Mouse (Mus musculus) G1E-ER4 (cell line): ENCODE measurements around the gene Cideb. TPM values are rescaled to one million over a fixed set of nuclear protein-coding genes. Genes with fewer than 3 reads are reported as not detected.

Experiments
- GATA1 ChIP-seq: IDR thresholded peaks from one replicate; pipeline ENCODE4 v1.8.0; 2012; ENCODE audit warnings: low read length, inconsistent platforms
- polyA plus RNA-seq: library from polyadenylated mRNA; stranded (reverse); fragments of >175 nt; gene quantifications from 2 replicates; pipeline ENCODE4 v1.2.3, GENCODE M21; 2012

The Cideb gene
- polyA plus RNA-seq, 1 experiment = not detected

DNA sequence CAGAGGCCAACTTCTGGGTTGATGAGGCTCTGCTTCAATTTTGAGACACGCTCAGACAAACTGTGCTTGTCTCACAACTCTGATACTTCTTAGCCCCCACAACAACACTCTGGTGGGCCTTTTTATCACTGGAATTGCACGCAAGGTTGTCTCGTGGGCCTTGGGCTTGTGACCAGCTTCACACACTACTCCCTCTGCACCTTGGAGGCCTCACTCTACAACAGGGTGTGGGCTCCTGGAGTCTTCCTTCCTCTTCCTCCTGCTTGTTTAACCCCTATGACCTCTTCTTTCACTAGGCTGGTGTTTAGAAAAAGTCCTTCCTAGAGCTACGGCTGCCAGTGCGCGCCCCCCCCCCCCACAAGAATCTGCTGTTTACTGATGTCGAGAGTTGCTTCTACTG lies 18.5 kb upstream of the Cideb start:
- no peak for TF ChIP-seq GATA1

DNA sequence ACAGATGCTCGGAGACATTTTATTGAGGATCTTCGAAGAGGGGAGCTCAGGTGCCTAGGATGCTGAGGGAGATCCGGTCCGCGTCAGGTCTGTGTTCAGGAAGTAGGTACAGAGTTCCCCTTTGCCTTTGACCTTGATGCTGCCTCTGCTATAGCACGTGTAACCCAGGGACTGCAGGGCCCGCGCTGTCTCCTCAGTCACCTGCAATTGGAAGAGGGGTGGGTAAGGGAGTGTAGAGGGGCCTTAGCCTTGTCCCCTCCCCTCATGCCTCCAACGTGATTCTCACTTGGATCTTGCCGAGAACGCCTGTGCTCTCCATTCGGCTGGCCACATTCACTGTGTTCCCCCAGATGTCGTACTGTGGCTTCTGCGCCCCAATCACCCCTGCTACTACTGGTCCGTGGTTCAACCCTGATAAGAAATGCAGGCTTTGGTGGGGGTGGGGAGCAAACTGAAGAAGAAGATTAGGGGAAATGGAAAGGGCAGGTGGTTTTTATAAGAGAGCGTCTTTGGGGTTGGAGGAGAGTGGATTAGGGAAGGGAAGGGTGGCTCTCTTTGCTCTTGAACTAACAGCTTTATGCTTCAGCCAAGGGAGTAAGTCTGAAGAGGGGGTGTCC lies 10.9 kb upstream of the Cideb start:
- TF ChIP-seq GATA1 = peak; percentile 49

DNA sequence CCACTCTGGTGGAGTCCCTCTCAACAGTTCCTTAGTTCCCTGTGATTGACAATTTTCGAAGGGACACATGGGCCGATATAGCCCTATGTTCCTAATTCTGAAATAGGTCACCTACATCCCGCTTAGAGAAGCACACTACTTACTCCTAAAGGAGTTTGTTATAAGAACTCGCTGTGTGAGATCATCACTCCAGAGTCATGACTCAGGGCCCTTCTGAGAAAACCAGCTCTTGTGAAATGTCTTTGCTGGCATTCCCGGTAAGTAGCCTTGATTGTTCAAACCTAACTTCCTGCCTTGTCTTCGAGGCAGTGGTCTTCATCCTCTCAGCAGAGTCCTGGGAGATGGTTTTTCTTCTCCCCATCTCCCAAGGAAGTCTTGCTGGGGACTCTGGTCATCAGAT lies 10.3 kb upstream of the Cideb start:
- TF ChIP-seq GATA1 = no peak

DNA sequence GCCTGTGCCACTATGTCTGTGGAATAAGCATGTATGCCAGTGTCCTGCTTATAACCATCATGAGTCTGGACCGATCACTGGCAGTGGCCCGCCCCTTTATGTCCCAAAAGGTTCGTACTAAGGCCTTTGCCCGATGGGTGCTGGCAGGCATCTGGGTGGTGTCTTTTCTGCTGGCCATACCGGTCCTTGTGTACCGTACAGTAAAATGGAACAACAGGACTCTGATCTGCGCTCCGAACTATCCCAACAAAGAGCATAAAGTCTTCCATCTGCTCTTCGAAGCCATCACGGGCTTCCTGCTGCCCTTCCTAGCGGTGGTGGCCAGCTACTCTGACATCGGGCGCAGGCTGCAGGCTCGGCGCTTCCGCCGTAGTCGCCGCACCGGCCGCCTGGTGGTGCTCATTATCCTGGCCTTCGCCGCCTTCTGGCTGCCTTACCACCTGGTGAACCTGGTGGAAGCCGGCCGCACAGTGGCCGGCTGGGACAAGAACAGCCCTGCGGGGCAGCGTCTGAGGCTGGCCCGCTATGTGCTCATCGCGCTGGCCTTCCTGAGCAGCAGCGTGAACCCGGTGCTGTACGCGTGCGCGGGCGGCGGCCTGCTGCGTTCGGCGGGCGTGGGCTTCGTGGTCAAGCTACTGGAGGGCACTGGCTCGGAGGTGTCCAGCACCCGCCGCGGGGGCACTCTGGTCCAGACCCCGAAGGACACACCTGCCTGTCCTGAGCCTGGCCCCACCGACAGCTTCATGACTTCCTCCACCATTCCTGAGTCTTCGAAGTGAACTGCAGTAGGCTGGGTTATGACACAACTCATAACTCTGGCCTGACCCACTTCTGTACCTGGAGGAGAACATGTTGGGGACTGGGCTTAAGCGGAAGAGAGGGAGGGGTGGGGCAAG lies 9.5 kb upstream of the Cideb start:
- TF ChIP-seq GATA1 = no peak

DNA sequence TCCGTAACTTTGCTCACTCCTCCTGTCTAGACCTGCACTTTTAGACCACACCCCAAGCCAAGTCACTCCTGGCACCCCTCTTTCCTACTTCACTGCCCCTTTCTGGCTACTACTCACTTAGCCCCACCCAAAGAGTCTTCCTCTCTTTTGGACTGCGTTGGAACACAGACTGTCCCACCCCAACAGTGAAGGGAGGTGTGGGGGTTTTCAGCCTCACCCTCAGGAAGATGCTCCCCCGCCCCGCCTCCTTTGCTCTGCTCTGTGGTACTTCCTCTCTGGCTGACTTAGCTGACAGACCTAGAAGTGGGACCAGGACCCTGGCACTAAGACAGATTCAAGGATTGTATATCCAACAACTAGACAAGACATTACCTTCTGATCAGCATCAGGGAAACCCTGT lies 7.4 kb upstream of the Cideb start, which contains the start of gene Ltb4r1:
Gene Ltb4r1 (plus strand): TSS at position 267 of the 400 bp plus-strand sequence.
- TF ChIP-seq GATA1 = no peak

DNA sequence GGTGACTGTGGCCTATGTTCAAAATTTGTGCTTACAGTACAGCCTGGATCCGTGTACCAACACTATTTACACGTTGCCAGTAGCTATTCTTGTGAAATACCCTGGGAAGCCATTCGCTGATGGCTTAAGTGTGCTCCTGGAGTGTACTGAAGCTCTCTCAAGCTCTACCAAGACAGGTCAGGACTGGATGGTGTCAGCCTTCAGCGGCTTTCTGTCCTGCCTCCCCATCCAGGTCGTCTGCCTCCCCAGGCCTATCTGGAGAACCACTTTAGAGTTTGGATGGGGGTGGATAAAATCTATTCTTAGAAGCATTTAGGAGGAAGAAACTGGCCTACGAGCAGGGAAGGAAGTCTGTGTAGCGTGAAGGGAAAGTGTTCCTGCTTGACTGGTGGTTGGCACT lies 4.9 kb upstream of the Cideb start:
- no peak for TF ChIP-seq GATA1

GRCm38 (mm10) chr14:55762001-55762821 lies 4.0 kb upstream of the Cideb start:
- TF ChIP-seq GATA1 = no peak

GRCm38 (mm10) chr14:55761163-55761562 lies 2.9 kb upstream of the Cideb start, which contains the start of gene Ltb4r2:
Ltb4r2 (plus strand) TSS chr14:55761428.
- no peak for TF ChIP-seq GATA1

- no peak for TF ChIP-seq GATA1
Measured at GRCm38 (mm10) chr14:55757566-55757965, 692 bp downstream of the Cideb start.

- no peak for TF ChIP-seq GATA1
Measured at GRCm38 (mm10) chr14:55747051-55747847, 11.0 kb downstream of the Cideb start.

DNA sequence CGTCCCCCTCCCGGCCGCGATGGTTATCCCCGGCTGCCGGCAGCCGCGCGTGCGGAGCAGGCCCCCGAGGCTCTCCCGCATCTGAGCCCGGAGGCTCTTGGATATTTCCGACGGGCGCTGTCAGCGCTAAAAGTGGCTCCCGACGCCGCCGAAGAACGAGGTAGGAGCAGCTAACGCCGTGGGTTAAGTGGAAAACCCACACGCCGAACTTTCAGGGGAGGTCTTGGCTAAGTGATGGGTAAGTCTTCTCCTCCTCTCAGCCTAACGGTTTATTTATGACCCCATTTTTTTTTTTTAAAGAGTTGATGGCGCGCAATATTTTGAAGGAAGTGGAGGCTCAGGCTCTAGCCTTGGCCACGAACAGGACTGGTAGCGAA lies 12.4 kb downstream of the Cideb start:
- no peak for TF ChIP-seq GATA1

DNA sequence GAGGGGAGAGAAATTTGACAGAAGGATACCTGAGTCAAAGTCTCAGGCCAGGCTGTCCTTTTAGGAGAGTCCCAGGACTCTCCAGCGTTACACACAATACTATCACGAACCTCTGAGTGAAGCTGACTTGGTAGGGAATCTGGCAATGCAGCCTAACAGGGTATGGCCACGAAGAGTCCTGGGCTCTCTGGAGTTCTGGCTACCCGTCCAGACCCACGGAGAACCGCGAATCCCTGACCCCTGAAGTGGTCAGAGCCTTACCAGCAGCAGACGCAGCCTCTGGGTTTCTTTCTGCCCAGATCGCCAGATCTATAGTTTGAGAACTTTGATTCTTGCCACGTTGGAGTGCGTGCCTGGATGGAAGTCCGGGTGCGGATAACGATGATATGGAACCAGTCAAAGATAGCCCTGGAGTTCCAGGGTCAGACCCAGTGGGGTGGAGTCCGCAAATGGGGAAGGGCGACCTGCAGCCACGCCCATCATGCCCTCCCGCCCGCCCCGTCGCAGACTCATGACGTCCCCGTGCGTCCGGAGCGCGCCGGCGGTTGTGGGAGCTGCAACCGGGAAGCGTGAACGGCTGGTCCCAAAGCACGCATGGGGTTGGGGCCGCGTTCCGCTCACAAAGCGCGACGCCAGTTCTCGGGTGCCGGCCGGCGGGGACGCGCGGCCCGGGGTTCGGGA lies 12.9 kb downstream of the Cideb start, which contains the start of the genes Dhrs1 and Nop9:
Gene Dhrs1 (minus strand): TSS at position 511 of the 681 bp plus-strand sequence.
Gene Nop9 (plus strand): TSS at position 514 of the 681 bp plus-strand sequence.
- TF ChIP-seq GATA1 = no peak

DNA sequence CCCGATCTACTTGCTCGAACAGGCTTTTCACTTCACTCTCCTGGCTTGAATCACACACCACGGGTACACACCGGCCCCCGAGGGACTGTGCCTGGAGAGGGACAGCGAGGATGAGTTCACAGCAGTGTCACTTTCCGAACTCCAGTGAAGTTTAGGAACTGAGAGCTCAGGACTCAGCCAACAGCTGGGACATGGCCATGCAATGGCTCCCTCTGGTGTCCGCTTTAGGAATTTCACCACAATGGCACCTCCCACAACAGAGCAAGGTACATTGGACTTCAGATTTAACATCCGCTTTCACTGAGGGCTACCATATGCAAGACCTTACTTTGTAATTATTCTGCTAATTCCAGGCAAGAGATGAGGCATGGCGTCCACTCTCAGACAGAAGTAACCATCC lies 14.5 kb downstream of the Cideb start:
- no peak for TF ChIP-seq GATA1

DNA sequence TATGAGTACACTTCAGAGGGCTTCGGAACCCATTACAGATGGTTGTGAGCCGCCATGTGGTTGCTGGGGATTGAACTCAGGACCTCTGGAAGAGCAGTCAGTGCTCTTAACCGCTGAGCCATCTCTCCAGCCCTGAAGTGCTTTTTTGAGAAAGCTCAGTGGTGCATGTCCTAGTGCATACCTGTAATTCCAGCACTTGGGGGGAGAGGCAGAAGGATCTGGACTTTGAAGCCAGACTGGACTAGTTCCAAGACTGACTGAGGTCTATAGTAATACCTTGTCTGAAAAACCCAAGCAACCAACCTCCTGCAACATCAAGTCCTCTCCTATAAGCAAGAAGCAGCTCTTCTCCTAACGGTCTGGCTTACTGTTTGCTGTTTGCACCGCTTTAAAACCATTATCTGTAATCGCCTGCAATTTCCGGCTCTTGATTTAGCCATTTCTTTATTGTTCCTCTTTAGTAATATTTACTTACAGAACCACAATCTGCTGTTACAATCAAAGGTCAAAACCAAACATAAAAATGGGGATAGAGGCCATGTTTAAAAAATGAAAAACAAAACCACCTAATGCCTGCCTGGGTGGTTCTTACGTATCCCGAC lies 21.1 kb downstream of the Cideb start:
- no peak for TF ChIP-seq GATA1

DNA sequence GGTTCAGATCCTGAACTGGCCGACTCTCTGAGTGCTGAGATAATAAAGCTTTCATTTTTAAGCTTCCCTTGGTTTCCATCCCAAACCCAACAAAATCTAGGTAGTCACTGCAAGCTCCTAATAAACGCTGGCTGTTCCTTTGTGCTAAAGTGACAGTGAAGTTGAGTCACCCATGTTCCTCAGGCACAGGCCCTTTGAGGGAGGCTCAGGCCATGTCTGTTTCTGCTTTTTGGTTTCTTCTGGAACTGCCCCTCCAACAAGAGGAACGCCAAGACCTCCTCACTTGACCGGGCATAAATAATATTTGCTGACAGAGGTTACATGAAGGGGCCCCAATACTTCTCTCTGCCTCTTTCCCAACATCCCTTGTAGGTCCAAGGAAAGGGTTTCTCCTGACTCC lies 22.5 kb downstream of the Cideb start:
- TF ChIP-seq GATA1 = no peak
